19 mouse cellular contexts compared by ENCODE assay signal in the genomic region with DNA sequence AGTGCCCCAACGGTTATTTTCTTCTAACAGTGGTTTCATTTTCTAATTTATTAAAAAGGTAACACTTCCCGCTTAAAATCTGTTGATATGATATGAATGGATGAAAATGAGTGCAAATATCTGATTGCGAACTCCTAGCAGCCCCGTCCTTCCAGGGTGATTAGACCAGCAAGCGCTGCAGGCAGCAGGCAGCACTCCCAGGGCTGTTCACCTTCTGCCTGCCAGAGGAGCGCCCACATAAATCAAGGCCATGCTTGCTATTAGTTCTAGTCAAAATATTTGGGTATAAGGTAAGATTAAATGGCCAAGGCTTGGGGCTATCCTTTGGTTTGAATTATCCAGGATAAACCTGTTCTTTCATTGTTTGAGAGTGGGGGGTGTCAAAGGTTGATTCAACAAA. TPM values are rescaled to one million over a fixed set of nuclear protein-coding genes. Genes with fewer than 3 reads are reported as not detected.
DNase-seq lines count a peak whose midpoint lies in the region; ATAC-seq and TF ChIP-seq lines count a peak whose summit lies in the region.
"Had no signal": no experiment of that assay in that cellular context is flagged by ENCODE, and none has a peak within 500 bp of the region (broad histone marks: within the 10 kb centered on the region; RNA-seq: fewer than 3 reads in every experiment).

No protein-coding gene starts in this region.

- 48% methylated on average over 6 of the region's 6 CpGs for WGBS in kidney, embryonic 15.5 days
- WGBS in kidney, adult 2 months, result 71% methylated on average over 6 of the region's 6 CpGs
- 33% methylated on average over 6 of the region's 6 CpGs for WGBS in neural tube, embryonic 13.5 days
- 57% methylated on average over 6 of the region's 6 CpGs for WGBS in heart, embryonic 12.5 days

- H3K36me3 ChIP-seq in kidney, embryonic 15.5 days, result no peaks in the 10 kb centered on the region
- no peaks in the 10 kb centered on the region for H3K36me3 ChIP-seq in kidney, adult 2 months (ENCODE audit: control insufficient read depth, insufficient read depth, low read length)
- H3K36me3 ChIP-seq in megakaryocyte, embryonic 14.5 days (replicated peaks; ENCODE audit: low read length), result peaks cover 21% of the 10 kb centered on the region
- H3K36me3 ChIP-seq in neural tube, embryonic 13.5 days, result no peaks in the 10 kb centered on the region
- H3K36me3 ChIP-seq in heart, embryonic 12.5 days, result no peaks in the 10 kb centered on the region
- H3K36me3 ChIP-seq: embryonic facial prominence, embryonic 15.5 days; hindbrain, embryonic 10.5 days had no signal

- ATAC-seq in kidney, embryonic 15.5 days (replicated peaks; ENCODE audit: low FRiP score), result no peak
- ATAC-seq in megakaryocyte, adult 5-6 weeks (ENCODE audit: poor library complexity, severe bottlenecking), result no peak
- no peak for ATAC-seq in neural tube, embryonic 13.5 days (ENCODE audit: low read depth)
- no peak for ATAC-seq in heart, embryonic 12.5 days (ENCODE audit: insufficient number of reproducible peaks, low FRiP score)
- ATAC-seq: forebrain, embryonic 16.5 days had no signal

- DNase-seq in kidney, adult 2 months, result no peak
- peak; percentile 48 for DNase-seq in embryo, embryonic 10.5 days (ENCODE audit: low spot score)
- DNase-seq: adrenal gland, adult 8-10 months; cerebellum, adult 11 months; cerebellum, adult 8-10 months; cerebellum, postnatal 14 days; gastrocnemius, postnatal 14 days; heart, adult 2 months had no signal

- H3K9ac ChIP-seq in kidney, embryonic 15.5 days, result no peak overlapping the region
- H3K9ac ChIP-seq in neural tube, embryonic 13.5 days, result no peak overlapping the region
- H3K9ac ChIP-seq in heart, embryonic 12.5 days, result no peak overlapping the region
- H3K9ac ChIP-seq: embryonic facial prominence, embryonic 15.5 days; hindbrain, embryonic 14.5 days had no signal

- H3K27me3 ChIP-seq in kidney, embryonic 15.5 days, result peaks cover 35% of the 10 kb centered on the region
- H3K27me3 ChIP-seq in kidney, adult 2 months (replicated peaks; ENCODE audit: control insufficient read depth, insufficient read depth, low read length), result no peaks in the 10 kb centered on the region
- H3K27me3 ChIP-seq in megakaryocyte, embryonic 14.5 days (replicated peaks), result no peaks in the 10 kb centered on the region
- H3K27me3 ChIP-seq in neural tube, embryonic 13.5 days, result no peaks in the 10 kb centered on the region
- peaks cover 49% of the 10 kb centered on the region for H3K27me3 ChIP-seq in heart, embryonic 12.5 days (replicated peaks)

- no peaks in the 10 kb centered on the region for H3K9me3 ChIP-seq in kidney, embryonic 15.5 days (replicated peaks)
- no peaks in the 10 kb centered on the region for H3K9me3 ChIP-seq in megakaryocyte, embryonic 14.5 days
- H3K9me3 ChIP-seq in neural tube, embryonic 13.5 days, result no peaks in the 10 kb centered on the region
- no peaks in the 10 kb centered on the region for H3K9me3 ChIP-seq in heart, embryonic 12.5 days (replicated peaks)
- H3K9me3 ChIP-seq: embryonic facial prominence, embryonic 15.5 days; hindbrain, embryonic 10.5 days had no signal

- no peak overlapping the region for H3K27ac ChIP-seq in kidney, embryonic 15.5 days
- no peak overlapping the region for H3K27ac ChIP-seq in kidney, adult 2 months (ENCODE audit: insufficient read depth, low read depth, low read length)
- H3K27ac ChIP-seq in neural tube, embryonic 13.5 days (replicated peaks), result no peak overlapping the region
- H3K27ac ChIP-seq in heart, embryonic 12.5 days (ENCODE audit: poor library complexity, severe bottlenecking), result no peak overlapping the region
- H3K27ac ChIP-seq: embryonic facial prominence, embryonic 15.5 days; heart, adult 2 months; hindbrain, embryonic 10.5 days; hindbrain, embryonic 14.5 days had no signal

- peaks cover 29% of the 10 kb centered on the region for H3K4me1 ChIP-seq in kidney, embryonic 15.5 days
- no peaks in the 10 kb centered on the region for H3K4me1 ChIP-seq in kidney, adult 2 months (ENCODE audit: control insufficient read depth, insufficient read depth, low read length)
- peaks cover 63% of the 10 kb centered on the region for H3K4me1 ChIP-seq in megakaryocyte, embryonic 14.5 days
- peaks cover 63% of the 10 kb centered on the region for H3K4me1 ChIP-seq in neural tube, embryonic 13.5 days (replicated peaks)
- H3K4me1 ChIP-seq in heart, embryonic 12.5 days (replicated peaks), result peaks cover 9% of the 10 kb centered on the region; the same call in 1 of the 2 replicates

- no peak for TF ChIP-seq CTCF in kidney, adult 2 months (conservative IDR thresholded peaks at IDR 0.05; ENCODE audit: insufficient read depth, insufficient read length, low read depth, low read length)

- H3K4me2 ChIP-seq in kidney, embryonic 15.5 days, result 0 out of 2 replicates have a peak overlapping the region, but pooled peaks have one; percentile 4
- H3K4me2 ChIP-seq in neural tube, embryonic 13.5 days, result peak overlapping the region; percentile 19
- no peak overlapping the region for H3K4me2 ChIP-seq in heart, embryonic 12.5 days
- H3K4me2 ChIP-seq: embryonic facial prominence, embryonic 15.5 days; heart, embryonic 11.5 days; hindbrain, embryonic 14.5 days had no signal

- no peak for TF ChIP-seq POLR2A in kidney, adult 2 months (IDR thresholded peaks at IDR 0.05; ENCODE audit: low read depth, low read length)

- H3K4me3 ChIP-seq in kidney, embryonic 15.5 days (replicated peaks), result no peak overlapping the region
- H3K4me3 ChIP-seq in kidney, adult 2 months (ENCODE audit: insufficient read depth, low read depth, low read length), result no peak overlapping the region
- H3K4me3 ChIP-seq in megakaryocyte, embryonic 14.5 days (replicated peaks), result peak overlapping the region; percentile 44
- H3K4me3 ChIP-seq in neural tube, embryonic 13.5 days, result no peak overlapping the region
- no peak overlapping the region for H3K4me3 ChIP-seq in heart, embryonic 12.5 days
- H3K4me3 ChIP-seq: embryonic facial prominence, embryonic 15.5 days; erythroblast, embryonic 14.5 days; heart, adult 2 months; hindbrain, embryonic 10.5 days had no signal

RNA-seq across cellular contexts. Expression of gene Skap2, which starts 3.0 kb away (rescaled TPM):
- polyA plus RNA-seq in kidney, embryonic 15.5 days (2015; fragmentation: Nextera tagmentation; extraction: Ambion mirVana), result 34.5 and 35.0 TPM in 2 replicates
- polyA plus RNA-seq in kidney, adult 2 months (2012; rRNA removed), result 12.4 and 22.2 TPM in 2 replicates
- 4.2 and 23.0 TPM in 2 replicates for polyA plus RNA-seq in megakaryocyte, embryonic 14.5 days (2012; ENCODE audit: insufficient read depth, low replicate concordance)
- total RNA-seq in megakaryocyte, adult 5-6 weeks (2015), result 178 and 191 TPM in 2 replicates
- total RNA-seq in megakaryocyte, adult 5-6 weeks (2017), result 293 and 359 TPM in 2 replicates
- 37.0 and 44.6 TPM in 2 replicates for polyA plus RNA-seq in neural tube, embryonic 13.5 days (2015; fragmentation: Nextera tagmentation; extraction: Ambion mirVana)
- 12.2 and 13.9 TPM in 2 replicates for polyA plus RNA-seq in heart, embryonic 12.5 days (2016; fragmentation: Nextera tagmentation; extraction: Ambion mirVana)
